Mouse (Mus musculus) testis, adult 2 months (tissue): Measurements from ENCODE around the gene Capn5. TPM values are rescaled to one million over a fixed set of nuclear protein-coding genes. Genes with fewer than 3 reads are reported as not detected.

ENCODE experiments used
- H3K27ac ChIP-seq: fragments of 200-500 bp; 2 replicates; pipeline ENCODE4 v1.5.1; 2012; ENCODE audit warnings: low read depth, low read length; ENCODE audit not compliant: control insufficient read depth, insufficient read depth
- H3K27me3 ChIP-seq: fragments of 200-500 bp; 2 replicates; pipeline ENCODE4 v1.6.1; 2012; ENCODE audit warnings: mild to moderate bottlenecking, low read length, moderate library complexity; ENCODE audit not compliant: control insufficient read depth, insufficient read depth
- H3K36me3 ChIP-seq: fragments of 200-500 bp; 2 replicates; pipeline ENCODE4 v1.6.1; 2012; ENCODE audit warnings: mild to moderate bottlenecking, low read length; ENCODE audit not compliant: control insufficient read depth, insufficient read depth
- H3K4me1 ChIP-seq: fragments of 200-500 bp; 2 replicates; pipeline ENCODE4 v1.6.1; 2012; ENCODE audit warnings: low read length; ENCODE audit not compliant: control insufficient read depth, insufficient read depth
- H3K4me3 ChIP-seq: fragments of 200-500 bp; 2 replicates; pipeline ENCODE4 v1.5.1; 2012; ENCODE audit warnings: low read depth, mild to moderate bottlenecking, low read length, moderate library complexity, mixed read lengths; ENCODE audit not compliant: control insufficient read depth
- CTCF ChIP-seq: fragments of 200-500 bp; IDR thresholded peaks from 2 replicates; pipeline ENCODE4 v1.5.1; 2012; ENCODE audit warnings: low read depth, mild to moderate bottlenecking, inconsistent platforms, low read length, moderate library complexity; ENCODE audit not compliant: control insufficient read depth, insufficient read depth, insufficient replicate concordance
- POLR2A ChIP-seq: fragments of 200-500 bp; IDR thresholded peaks from 2 replicates; pipeline ENCODE4 v1.6.1; 2012; ENCODE audit warnings: low read depth, mild to moderate bottlenecking, inconsistent platforms, low read length, moderate library complexity; ENCODE audit not compliant: control insufficient read depth
- polyA plus RNA-seq: library from polyadenylated mRNA; depleted of rRNA; stranded (reverse); fragments of >200 nt; gene quantifications from 2 replicates; pipeline ENCODE4 v1.2.3, GENCODE M21; 2012

Gene Capn5
- polyA plus RNA-seq, 1 experiment, result 0.85 TPM

GRCm38 (mm10) chr7:98146447-98146845 is 31.6 kb downstream of the Capn5 start:
- H3K4me1 ChIP-seq, result no peaks in the 10 kb centered on the region
- no peak for TF ChIP-seq CTCF
- no peak for TF ChIP-seq POLR2A
- H3K36me3 ChIP-seq, result no peaks in the 10 kb centered on the region
- no peak overlapping the region for H3K27ac ChIP-seq
- no peak overlapping the region for H3K4me3 ChIP-seq
- no peaks in the 10 kb centered on the region for H3K27me3 ChIP-seq

DNA sequence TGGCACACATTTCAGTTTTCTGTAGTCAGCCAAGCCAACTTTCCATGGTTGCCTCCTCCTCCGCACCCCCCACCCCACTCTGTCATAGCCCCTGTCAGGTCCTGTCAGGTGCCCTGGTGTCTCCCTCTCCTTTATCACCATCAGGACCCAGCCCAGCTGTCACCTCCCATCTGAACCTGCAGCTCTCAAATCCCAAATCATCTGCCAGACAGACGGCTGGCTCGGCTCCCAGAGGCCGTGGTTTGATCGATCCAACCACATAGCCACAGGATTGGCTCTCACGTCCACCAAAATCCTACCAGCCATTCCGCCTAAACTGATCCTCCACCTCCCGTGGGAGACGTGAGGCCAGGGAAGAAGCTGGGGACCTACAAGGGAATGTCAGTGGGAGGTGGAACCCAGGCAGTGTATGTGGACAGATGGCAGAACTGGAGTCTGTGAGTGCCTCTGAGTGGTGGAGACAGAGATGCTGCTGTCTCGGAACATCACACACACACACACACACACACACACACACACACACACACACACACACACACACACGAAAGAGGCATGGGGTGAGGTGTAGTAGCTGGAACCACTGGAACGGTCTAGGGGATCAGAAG is 32.1 kb downstream of the Capn5 start:
- no peaks in the 10 kb centered on the region for H3K4me1 ChIP-seq
- no peak overlapping the region for H3K4me3 ChIP-seq
- H3K27me3 ChIP-seq, result no peaks in the 10 kb centered on the region
- no peaks in the 10 kb centered on the region for H3K36me3 ChIP-seq
- TF ChIP-seq CTCF (no peak), POLR2A (no peak)
- no peak overlapping the region for H3K27ac ChIP-seq

- H3K27ac ChIP-seq, result no peak within 1 kb of the TSS
- H3K4me3 ChIP-seq, result no peak within 1 kb of the TSS
- no peaks in the 10 kb centered on the region for H3K27me3 ChIP-seq
- no peaks in the 10 kb centered on the region for H3K4me1 ChIP-seq
- no peaks in the 10 kb centered on the region for H3K36me3 ChIP-seq
- no peak for TF ChIP-seq POLR2A
- TF ChIP-seq CTCF, result no peak
These were observed 32.7 kb downstream of the Capn5 start, which contains the start of gene Omp for GRCm38 (mm10) chr7:98145402-98145801. Gene Omp (minus strand): TSS chr7:98145502.

GRCm38 (mm10) chr7:98142648-98143047 is 35.4 kb downstream of the Capn5 start:
- no peaks in the 10 kb centered on the region for H3K27me3 ChIP-seq
- no peak for TF ChIP-seq CTCF
- TF ChIP-seq POLR2A, result no peak

DNA sequence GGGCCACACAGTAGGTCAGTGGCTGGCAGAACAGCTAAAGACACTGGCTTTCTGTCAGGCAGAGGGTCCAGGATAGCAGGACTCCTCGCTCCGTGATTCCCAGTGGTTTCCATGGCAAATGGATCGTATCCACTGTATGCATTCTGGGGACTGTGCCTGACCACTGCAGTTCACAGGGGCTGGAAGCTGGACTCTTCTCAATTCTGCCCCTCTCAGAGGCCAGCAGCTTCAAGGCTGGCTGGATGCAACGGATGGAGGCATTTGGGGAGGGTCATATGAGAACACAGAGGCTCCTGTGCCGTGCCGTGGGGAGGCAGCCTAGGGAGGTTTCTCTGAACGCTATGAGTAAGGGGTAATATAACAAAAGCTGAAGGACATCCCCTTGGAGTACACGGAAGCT is 35.8 kb downstream of the Capn5 start:
- Histone ChIP-seq H3K36me3 (no peaks in the 10 kb centered on the region), H3K27me3 (no peaks in the 10 kb centered on the region), H3K4me3 (no peak overlapping the region), H3K4me1 (peaks cover 6% of the 10 kb centered on the region), H3K27ac (no peak overlapping the region)
- TF ChIP-seq POLR2A (no peak), CTCF (no peak)

More at GRCm38 (mm10) chr7:98142648-98143047, 35.4 kb downstream of the Capn5 start:
- peaks cover 3% of the 10 kb centered on the region for H3K4me1 ChIP-seq
- H3K36me3 ChIP-seq, result no peaks in the 10 kb centered on the region
- no peak overlapping the region for H3K27ac ChIP-seq
- H3K4me3 ChIP-seq, result no peak overlapping the region

- H3K27ac ChIP-seq, result no peak overlapping the region
- H3K36me3 ChIP-seq, result no peaks in the 10 kb centered on the region
These were observed 36.9 kb downstream of the Capn5 start for GRCm38 (mm10) chr7:98141206-98141605.

DNA sequence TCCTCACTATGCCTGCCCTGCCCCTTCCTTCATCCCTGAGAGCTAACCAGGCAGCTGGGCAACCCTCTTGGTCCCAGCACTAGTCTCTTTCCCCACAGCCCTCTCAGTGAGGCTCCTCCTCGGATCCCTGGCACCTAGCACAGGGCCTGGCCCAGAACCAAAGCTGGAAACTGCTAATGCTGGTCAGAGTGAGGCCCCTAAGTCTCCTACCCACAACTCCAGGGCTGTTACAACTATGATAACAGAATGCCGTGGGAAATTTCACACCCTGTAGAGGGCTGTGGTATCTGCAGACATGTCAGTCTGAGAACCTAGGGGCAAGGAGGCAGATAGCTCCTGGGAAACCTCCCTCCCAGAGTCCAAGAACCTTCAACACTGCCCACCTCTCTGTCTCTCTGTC is 37.5 kb downstream of the Capn5 start:
- Histone ChIP-seq H3K4me1 (peaks cover 6% of the 10 kb centered on the region), H3K27ac (no peak overlapping the region), H3K36me3 (no peaks in the 10 kb centered on the region), H3K4me3 (no peak overlapping the region), H3K27me3 (no peaks in the 10 kb centered on the region)
- TF ChIP-seq CTCF, result no peak
- TF ChIP-seq POLR2A, result no peak

More at GRCm38 (mm10) chr7:98141206-98141605, 36.9 kb downstream of the Capn5 start:
- Histone ChIP-seq H3K4me1 (peaks cover 6% of the 10 kb centered on the region), H3K27me3 (no peaks in the 10 kb centered on the region), H3K4me3 (no peak overlapping the region)
- TF ChIP-seq POLR2A (no peak), CTCF (no peak)
